Mouse (Mus musculus) cerebellum, adult 9-11 months (tissue): Measurements from ENCODE around the gene Vps54.
"Not testable (repeated sequence)": the region's sequence is repeated elsewhere in the genome, so short reads cannot be mapped to it uniquely, and the experiment has no call there.

Source experiments
- DNase-seq: peaks from one replicate; pipeline ENCODE4 v3.0.0; 2022

Gene Vps54

GRCm38 (mm10) chr11:21247203-21247865, 8.3 kb downstream of the Vps54 start:
- no peak for DNase-seq

DNA sequence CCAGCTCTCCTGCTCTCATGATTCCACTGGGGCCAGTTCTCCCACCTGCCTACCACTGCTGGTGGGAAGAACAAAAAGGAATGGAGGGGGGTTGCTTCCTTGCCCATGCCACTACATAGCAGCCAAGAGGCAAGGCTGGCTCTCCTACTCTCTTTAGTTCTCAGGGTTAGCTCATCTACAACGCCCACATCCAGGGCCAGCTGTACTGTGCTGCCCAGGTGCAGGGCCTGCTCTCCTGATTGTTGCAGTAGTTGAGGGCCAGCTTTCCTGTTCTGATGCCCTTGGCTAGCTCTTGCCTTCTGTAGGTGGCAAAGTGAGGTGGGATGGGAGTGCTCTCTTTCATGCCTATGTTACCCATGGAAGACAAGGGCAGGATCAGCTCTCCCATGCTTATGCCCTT, 8.9 kb downstream of the Vps54 start:
- DNase-seq = no peak

GRCm38 (mm10) chr11:21250366-21250765, 11.3 kb downstream of the Vps54 start:
- no peak for DNase-seq

- not testable (repeated sequence) for DNase-seq
These were observed 19.5 kb downstream of the Vps54 start for GRCm38 (mm10) chr11:21258611-21259010.

DNA sequence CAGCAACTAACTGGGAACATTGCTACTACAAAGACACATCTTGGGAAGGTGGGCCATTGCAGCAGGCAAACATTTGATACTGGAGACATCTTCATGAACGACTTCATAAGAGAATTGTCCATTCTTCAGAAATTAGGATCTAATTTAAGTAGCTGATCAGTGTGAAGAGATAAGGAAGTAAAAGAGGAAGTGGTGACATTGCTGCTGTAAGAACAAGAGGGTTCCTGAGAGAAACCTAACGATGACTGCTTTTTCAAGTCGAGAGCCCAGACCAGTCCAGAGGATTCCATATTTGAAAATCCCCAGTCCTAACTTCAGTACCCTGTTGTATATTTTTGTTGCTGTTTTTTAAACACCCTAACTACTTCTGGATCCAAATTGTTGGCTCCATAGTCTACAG, 26.3 kb downstream of the Vps54 start:
- DNase-seq = no peak

DNA sequence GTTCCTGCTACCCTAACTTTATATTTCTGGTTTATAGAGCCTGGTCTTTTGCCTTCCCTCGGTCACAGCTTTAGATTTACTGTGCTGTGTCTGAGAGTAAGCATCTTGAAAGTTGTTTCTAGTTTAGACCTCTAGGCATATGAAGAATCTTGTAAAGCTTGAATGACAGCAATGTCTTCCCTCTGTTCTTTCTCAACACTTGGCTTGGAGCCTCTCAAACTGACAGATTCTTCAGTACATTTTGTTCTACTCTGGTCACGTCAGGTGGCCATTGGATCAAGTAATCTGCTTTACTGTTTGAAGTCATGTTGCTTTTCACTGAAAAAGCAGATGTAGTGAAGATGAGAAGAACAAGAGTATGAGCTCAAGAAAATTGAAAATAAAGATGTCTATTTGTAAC, 37.1 kb downstream of the Vps54 start:
- no peak for DNase-seq

DNA sequence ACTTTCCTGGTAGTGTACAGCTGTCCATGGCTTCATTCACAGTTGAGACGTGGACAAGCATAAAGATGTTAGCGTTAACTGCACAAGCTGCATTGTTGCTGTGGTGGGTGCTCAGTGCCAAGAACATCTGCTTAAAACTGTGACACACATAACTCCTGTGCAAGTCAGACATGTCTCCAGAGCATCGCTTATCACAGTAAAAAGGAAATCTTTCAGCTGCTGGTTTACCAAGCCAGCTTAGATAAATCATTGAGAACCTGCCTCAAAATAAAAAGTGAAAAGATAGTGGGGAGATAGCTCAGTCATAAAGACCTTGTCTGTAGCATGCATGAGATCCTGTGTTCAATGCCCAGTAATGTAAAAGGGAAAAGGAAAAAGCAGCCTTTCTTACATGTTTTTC, 47.3 kb downstream of the Vps54 start:
- no peak for DNase-seq

GRCm38 (mm10) chr11:21288153-21288552, 49.1 kb downstream of the Vps54 start:
- not testable (repeated sequence) for DNase-seq

DNA sequence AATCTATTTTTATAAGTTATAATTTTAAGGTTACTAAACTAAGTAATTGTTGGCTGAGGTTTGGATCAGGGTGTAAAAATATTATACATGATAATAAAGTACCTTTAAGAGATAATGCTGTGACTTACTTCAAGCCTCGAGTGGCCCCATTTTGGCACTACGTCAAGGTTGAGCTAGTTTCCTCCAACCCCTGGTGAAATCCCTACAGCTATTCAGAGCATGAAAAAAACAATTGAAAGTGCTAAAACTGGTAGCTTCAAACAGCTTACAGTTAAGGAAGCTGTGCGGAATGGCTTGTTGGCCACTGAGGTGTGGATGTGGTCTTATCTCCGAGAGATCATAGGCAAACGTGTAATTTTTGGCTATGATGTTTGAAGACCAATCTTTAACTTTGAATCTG, 56.4 kb downstream of the Vps54 start:
- DNase-seq = no peak

DNA sequence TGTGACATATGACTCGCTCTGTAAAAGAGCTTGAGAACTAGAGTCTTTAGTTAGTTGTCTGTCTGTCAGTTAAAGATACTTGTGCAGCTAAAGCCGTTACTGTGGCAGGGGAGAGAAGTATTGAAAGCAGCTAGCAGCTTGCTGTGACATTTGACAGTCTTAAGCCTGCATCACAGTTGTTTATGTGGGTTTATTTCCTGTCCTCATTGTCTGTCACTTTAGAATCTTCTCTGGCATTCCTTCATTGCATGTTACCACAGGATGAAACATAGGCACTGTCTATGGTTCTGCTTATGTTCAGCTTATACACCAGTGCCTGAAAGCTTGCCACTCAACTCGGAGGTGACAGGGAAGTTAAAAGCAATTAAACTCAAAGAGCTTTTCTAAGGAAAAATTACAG, 64.5 kb downstream of the Vps54 start:
- no peak for DNase-seq

- no peak for DNase-seq
These were observed 68.1 kb downstream of the Vps54 start for GRCm38 (mm10) chr11:21307078-21307668.

- DNase-seq = no peak
These were observed 69.0 kb downstream of the Vps54 start for GRCm38 (mm10) chr11:21308119-21308518.

DNA sequence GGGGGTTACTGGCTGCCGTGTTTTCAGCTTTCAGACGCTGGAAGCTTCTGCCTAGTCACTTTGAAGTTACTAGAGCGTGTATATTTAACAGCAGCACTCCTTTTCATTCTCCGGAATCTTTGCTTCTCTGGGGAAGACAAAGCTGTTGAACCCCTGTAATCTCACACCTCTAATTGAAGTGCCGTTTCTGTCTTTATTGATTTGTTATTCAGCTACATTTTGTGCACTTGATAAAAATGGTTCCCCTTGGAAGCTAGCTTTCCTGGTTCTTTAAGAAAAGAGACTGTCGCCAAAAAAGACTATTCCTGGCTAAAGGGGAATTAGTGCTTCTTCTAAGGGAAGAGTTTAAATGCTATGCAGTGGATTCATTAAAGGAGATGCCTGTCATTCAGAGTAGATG, 70.4 kb downstream of the Vps54 start:
- DNase-seq = no peak

GRCm38 (mm10) chr11:21313922-21314657, 75.0 kb downstream of the Vps54 start:
- DNase-seq = no peak

DNA sequence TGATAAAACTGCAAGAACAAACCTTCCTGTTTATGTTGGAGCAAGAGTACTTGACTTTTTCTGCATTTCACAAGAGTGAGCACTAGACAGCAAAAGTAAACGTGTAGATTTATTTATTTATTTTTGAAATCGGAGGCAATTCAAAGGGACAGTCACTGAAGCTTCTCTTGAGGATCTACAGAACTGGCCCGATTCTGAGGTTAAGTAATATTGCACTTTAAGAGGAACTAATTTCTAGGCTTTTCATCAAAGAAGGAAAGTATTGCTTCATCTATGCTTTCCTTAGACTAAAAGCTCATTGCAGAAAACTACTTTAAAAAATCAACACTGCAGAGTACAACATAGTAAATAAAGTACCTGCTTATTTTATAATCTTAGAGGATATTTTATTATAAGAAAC, 82.5 kb downstream of the Vps54 start:
- no peak for DNase-seq

DNA sequence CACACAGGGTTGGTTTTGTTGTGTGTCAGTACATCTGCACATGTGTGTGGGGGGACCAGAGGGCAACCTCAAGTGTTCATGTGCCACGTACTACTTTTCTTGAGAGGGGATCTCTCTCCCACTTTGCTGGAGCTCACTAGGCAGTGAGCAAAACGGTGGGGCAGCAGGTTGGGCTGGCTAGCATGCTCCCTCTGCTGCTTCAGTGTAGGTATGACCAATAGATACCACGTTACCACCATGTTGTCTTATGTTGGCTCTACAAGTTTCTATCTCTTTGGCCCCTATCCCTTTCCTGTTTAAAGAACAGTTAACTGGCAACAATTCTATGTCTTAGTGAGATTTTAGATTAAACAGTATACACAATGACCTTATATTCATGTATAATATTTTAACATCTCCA, 83.3 kb downstream of the Vps54 start:
- DNase-seq = no peak

GRCm38 (mm10) chr11:21325781-21326180, 86.7 kb downstream of the Vps54 start:
- DNase-seq = no peak

DNA sequence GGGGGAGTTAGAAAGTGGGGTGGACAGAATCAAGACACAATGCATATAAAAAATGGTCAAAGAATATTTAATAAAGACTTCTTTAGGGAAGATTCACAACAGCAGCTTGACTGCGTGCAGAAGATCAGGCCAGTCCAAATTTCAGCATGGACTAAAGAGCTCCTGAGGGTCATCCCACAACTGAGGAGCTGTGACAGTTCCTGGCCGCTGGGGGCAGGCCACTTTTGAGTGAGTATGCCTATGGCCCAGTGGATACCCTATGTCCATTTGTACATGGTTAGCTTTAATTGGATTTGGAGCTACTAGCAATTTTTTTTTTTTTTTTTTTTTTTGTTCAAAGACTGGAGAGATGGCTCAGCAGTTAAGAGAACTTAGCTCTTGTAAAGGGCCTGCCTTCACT, 87.7 kb downstream of the Vps54 start:
- DNase-seq = no peak

- no peak for DNase-seq
These were observed 88.4 kb downstream of the Vps54 start for GRCm38 (mm10) chr11:21327486-21327885.

DNA sequence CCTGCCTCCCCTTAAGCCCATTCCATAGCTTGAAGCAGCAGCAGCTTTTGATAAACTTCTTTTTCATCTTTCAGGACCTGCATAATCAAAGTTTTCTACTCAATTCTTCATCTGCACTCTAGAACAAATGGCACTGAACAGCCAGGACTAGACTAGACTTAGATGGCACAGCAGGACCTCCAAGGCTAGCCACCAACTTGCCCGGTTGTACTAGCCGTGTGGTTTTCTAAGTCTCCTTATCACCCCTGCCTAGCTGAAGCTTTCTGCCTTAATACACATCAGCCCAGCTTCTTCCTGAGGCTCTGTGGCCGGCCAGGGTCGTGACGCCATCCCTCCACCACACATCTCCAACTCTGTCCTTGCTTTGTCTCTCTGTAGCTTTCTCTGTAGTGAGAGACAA, 89.1 kb downstream of the Vps54 start:
- DNase-seq = no peak

DNA sequence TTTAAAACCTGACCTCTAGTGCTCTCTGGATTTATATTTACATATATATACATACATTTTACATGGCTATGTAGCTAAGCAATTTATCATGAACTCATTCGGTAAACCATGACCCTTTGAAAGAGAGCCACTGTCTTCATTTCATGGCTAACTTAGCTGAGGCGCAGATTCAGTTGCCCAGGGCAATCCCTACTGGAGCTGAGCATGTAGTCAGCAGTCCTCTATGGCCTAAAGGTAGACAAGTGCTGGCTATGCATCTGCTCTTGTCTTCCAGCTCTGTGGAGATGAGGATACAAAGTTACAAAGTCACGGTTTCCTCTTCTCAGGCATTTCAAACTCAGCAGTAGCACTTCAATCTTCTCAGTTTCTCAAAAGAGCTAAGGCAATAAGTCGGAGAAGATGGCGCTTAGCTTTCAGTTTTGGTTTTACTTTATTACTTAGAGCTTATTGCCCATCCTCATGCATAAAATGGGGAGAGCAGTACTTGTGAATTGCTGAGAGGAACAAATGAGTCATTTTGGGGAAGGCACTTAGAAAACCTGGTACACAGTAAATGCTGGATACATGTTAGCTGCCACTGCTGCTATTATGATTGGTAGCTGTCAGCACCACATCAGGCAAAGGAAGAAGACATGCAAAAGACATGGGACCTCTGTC, 93.7 kb downstream of the Vps54 start:
- no peak for DNase-seq

GRCm38 (mm10) chr11:21337855-21338254, 98.8 kb downstream of the Vps54 start:
- DNase-seq = no peak

DNA sequence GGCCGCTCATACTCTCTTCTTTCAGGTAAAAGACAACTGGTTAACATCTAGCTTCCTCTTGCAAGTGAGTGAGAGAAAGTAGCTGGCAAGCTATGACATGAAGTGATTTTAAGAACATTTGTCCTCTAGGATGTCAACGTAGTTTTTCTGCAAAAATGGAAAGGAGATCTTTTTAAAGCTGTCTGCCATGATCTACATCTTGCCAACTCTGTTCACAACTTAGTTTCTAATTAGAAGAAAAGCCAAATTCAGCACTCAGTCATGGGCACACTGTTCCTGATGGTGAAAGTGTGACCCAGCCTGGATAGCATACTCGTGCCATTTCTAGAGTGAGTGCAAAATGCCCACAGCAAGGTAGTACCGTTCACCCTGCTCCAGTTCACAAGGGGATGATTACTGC, 100.0 kb downstream of the Vps54 start:
- DNase-seq = no peak

DNA sequence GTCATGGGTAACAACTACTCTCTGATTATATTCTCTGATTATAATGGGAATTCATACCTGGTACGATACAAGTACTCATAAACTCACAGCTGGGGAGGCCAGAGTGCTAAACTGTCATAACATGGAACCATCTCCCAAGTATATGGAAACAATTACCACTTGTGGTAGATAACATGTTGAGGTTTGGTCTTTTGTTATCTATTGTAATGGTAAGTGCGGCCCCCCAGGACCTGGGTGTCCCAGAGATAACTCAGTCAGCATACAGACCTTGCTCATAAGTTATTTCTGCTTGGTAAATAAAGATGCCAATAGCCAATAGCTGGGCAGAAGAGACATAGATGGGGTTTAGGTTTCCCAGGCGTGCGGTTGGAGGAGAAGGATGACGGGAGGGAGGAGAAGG, 104.4 kb downstream of the Vps54 start:
- DNase-seq = no peak
